Mouse (Mus musculus) right cerebral cortex, postnatal 36 days (tissue): ENCODE measurements around the gene Stac.

ENCODE experiments used
- DNase-seq, 2 experiments: peaks; one replicate each; pipeline ENCODE4 v3.0.0; 2022; ENCODE audit warnings: low spot score in 2 of 2, mixed read lengths in 1 of 2

Stac gene

GRCm38 (mm10) chr9:111689680-111690483 is at the start of gene Stac:
TSS of gene Stac (minus strand) at chr9:111690348.
- DNase-seq: no peak

- no peak for DNase-seq
These were observed 49.5 kb upstream of the Stac start for GRCm38 (mm10) chr9:111739431-111740245.

- DNase-seq: no peak
These were observed 48.9 kb upstream of the Stac start for GRCm38 (mm10) chr9:111739026-111739425.

DNA sequence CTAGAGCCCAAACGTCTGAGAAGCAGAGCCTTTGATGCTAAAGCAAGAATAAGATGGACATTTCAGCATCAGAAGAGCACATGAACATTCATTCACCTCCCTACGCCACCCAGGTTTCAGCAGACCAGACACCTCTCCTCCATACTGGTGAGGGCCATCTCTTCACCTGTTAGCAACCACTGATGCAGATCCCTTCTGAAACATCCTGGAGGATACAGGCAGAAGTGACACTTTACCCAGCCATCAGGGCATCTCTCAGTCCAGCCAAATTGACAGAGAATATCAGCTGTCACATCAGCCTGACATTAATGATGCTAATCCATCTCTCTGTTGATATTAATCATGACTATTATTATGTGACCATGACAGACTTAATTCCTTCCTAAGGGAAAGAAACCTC is 47.6 kb upstream of the Stac start:
- DNase-seq: no peak

GRCm38 (mm10) chr9:111735931-111736330 is 45.8 kb upstream of the Stac start:
- DNase-seq: no peak

DNA sequence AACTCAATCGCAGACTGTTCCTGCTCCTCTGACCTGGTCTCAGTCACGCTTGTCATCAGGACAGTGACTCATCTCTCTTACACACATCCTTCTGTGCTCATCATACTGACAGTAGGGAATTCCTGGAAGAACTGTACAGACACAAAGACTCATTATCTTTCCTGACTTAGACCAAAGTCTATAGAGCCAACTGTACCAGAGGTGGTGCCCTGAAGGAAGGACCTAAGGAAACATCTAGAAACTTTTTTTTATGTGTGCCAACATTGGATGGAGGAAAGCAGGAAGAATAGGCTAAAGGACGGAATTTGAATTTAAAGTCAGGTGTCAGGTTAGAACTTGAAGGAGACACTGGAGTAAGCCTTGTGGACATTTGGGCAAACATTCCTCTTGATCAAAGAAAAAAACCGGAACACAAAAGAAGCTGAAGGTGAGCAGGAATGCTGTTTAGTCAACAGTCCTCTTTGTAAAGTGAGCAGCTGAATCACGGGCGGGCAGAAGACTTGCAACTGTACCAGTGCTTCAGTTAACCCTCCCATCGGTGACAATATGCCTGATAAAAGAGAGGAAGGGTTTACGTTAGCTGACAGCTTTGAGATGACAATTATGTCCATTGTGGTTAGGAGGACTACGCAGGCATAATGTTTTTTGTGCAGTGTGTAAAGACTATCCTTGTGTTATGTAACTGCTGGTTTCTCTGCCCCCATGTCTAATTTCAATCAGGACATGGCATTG is 42.0 kb upstream of the Stac start:
- no peak for DNase-seq

DNA sequence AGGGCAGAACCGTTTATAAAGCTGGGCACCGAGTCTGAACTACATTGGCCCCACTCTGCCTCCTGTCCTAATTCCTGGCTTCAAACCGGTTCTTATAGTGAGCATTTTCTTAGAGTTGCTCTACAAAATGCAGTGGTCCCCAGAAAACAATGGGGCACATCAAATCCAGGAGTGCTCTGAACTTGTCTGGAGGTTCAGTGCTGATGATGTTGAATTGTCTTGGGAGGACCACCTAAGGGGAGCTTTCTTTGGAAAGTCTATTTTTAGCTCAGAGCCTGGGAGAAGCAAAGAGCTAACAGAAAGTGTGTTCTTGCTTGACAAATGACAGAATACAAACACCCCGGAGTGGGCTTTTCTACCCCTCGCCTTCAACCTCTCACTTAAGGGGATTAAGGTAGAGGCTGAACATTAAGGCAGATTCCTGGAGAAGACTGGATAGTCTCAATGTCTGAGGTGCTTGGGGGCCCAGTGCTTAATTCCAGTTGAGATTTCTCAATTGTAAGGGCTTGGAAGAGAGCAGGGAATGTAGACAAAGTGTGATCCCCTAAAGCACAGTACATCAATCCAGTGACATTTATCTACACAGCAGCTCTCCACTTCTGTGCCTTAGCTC is 34.9 kb upstream of the Stac start:
- no peak for DNase-seq

DNA sequence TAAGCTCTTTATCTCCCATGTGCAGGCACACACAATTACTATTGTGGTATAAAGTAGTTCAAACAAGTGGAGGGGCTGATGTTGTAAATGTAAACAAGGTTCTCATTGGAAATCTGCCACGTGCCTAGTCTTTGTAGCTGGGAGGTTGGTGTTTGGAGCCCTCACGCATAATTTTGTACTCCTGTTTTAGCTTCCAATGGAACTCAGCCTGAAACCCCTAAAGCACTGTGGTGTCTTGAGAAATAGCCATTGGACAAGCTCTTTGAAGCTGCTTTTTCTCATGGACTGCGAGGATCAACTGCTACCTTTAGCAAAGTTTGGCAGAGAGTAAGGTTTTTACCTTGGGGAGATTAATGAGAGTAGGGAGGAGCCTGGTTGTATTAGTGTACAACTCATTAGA is 24.3 kb upstream of the Stac start:
- no peak for DNase-seq

DNA sequence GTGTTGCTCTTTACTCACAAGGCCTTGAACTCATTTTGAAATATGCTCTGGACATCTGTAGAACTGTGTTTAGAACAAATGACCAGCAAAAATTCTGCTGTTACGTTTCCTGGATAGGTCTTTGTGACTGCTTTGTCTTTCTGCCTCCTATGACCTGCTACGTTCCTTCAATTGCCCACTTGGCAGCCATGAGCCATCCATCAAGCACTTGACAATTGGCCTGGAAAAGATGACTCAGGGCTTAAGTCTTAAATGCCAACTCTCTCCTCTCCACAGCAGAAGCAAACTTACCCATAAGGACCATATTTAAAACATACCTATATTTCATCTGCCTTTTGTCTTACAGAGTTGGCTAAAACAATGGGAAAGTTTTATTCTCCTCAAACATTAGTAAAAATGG is 10.0 kb upstream of the Stac start:
- DNase-seq: no peak

DNA sequence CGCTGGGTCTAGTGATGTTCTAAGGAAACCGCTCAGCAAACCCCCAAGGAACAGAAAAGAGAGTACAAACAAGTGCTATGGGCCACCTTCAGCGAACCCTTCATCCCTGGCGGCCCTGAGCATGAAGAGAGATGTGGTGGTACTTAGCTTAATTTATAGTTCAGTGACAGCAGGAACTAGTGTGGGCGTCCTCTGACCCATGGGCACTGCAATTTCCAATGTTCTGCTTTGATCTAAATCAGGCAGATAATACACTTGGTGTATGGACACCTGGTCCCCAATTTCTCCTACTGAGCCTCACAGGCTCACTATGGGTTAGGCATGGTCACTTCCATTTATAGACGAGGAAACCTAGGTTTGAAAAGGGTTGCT is 322 bp upstream of the Stac start:
- DNase-seq: no peak

GRCm38 (mm10) chr9:111689146-111689545 is 1.0 kb downstream of the Stac start:
- peak; percentile 44 to 62 for DNase-seq

GRCm38 (mm10) chr9:111684170-111684569 is 6.0 kb downstream of the Stac start:
- DNase-seq: no peak

GRCm38 (mm10) chr9:111679516-111679915 is 10.6 kb downstream of the Stac start:
- DNase-seq: no peak

GRCm38 (mm10) chr9:111669816-111670215 is 20.3 kb downstream of the Stac start:
- DNase-seq: no peak

DNA sequence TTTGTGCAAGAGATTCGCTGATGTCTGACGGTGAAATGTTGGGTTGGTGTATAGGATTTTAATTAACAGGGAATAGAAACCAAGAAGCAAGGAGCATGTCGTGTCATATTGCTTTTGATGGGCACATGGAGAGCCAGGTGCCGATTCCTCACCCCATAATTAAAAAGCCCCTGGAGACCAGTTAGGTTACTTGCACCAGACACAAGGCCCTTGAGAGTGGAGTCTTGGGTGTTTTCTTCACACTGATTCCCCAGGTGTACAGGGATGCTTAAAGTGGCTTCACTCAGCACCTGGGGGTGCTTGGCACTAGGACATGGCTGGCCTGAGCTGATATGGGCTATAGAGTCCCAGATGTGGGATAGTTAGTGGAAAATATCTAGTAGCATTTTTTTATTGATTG is 35.1 kb downstream of the Stac start:
- DNase-seq: no peak

GRCm38 (mm10) chr9:111644228-111644627 is 45.9 kb downstream of the Stac start:
- DNase-seq: no peak

GRCm38 (mm10) chr9:111643369-111643768 is 46.8 kb downstream of the Stac start:
- no peak for DNase-seq

DNA sequence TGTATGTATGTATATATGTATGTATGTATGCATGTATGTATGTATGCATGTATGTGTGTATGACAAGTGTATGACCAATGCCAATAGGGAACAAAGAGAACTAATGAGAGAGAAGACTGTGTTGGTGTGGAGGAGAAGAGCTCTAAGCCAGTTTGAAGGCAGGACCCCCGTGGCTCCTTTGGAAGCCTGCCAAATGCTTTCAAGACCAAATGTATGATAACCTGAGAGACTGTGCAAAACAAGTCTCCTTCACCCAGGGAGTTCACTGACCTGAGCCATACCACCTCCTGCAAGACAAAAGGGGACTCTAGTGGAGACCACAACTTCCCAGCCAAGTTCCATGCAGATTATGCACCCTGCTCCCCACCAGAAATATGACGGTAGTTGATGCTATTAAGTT is 52.5 kb downstream of the Stac start:
- DNase-seq: no peak

- DNase-seq: no peak
These were observed 57.3 kb downstream of the Stac start for GRCm38 (mm10) chr9:111632833-111633232.

DNA sequence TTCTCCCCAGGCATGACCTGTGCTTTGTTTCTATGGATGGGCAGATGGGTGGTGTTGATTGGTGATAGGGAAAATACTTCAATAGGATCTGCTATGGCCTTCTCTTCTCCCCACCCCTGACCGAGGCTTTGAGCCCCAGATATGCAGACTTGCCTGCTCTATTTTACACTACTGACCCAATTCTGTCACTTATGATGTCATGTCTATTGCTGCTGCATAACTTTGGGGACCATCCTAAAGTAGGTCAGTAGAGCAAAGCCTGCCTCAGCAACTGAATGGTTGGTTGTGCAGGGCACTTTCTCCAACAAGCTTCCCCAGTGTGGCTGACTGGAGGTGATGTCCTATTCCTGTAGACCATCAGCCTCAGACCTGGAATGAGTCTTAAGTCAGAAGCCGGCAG is 69.0 kb downstream of the Stac start:
- no peak for DNase-seq

- DNase-seq: no peak
These were observed 78.8 kb downstream of the Stac start for GRCm38 (mm10) chr9:111611341-111611740.

DNA sequence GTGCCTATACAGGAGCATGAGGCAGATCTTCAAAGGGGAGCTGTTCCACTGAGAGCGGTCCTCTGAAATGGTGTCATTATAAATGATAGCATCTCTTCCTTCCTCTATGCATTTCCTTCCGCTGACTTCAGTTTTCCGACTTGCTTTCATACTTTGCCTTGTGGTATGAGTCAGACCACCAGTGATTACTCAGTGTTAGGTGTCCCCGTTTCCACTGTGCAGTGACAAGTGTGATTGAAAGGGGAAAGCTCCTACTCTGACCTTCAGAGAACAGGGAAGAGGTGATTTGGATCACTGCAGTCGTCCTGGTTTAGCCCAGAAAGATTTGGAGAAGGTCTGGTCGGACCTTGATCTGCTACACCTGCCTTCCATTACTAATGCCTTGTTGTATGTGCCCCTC is 81.4 kb downstream of the Stac start:
- no peak for DNase-seq
